Mouse (Mus musculus) adrenal gland, postnatal 36 days (tissue): ENCODE measurements around the gene Scn2a. TPM values are rescaled to one million over a fixed set of nuclear protein-coding genes. Genes with fewer than 3 reads are reported as not detected.
"Not testable (repeated sequence)": the region's sequence is repeated elsewhere in the genome, so short reads cannot be mapped to it uniquely, and the experiment has no call there.

Experiments
- DNase-seq, 2 experiments: peaks; one replicate each; pipeline ENCODE4 v3.0.0; 2021; ENCODE audit warnings: mixed read lengths in 1 of 2
- total RNA-seq, 2 experiments: library from RNA; stranded (reverse); gene quantifications; 2 replicates each; pipeline ENCODE4 v1.2.3; 2021

Gene Scn2a
- total RNA-seq, 2 experiments from 2014 or later, result 0.66 to 1.1 TPM

GRCm38 (mm10) chr2:65695061-65695460 is 74.5 kb downstream of the Scn2a start:
- no peak for DNase-seq

- DNase-seq, result no peak
Measured at GRCm38 (mm10) chr2:65700246-65700645, 79.7 kb downstream of the Scn2a start.

GRCm38 (mm10) chr2:65701175-65701574 is 80.6 kb downstream of the Scn2a start:
- no peak for DNase-seq

- DNase-seq, result no peak
Measured at GRCm38 (mm10) chr2:65722219-65722800, 101.7 kb downstream of the Scn2a start.

- DNase-seq, result no peak
Measured at GRCm38 (mm10) chr2:65745400-65745799, 124.8 kb downstream of the Scn2a start.

- DNase-seq, result no peak
Measured at GRCm38 (mm10) chr2:65782442-65782841, 161.9 kb downstream of the Scn2a start.

GRCm38 (mm10) chr2:65783392-65783791 is 162.8 kb downstream of the Scn2a start:
- no peak for DNase-seq

GRCm38 (mm10) chr2:65792516-65792915 is 171.9 kb downstream of the Scn2a start:
- DNase-seq, result no peak

GRCm38 (mm10) chr2:65793593-65793992 is 173.0 kb downstream of the Scn2a start:
- DNase-seq, result no peak

GRCm38 (mm10) chr2:65801054-65801709 is 180.6 kb downstream of the Scn2a start:
- no peak for DNase-seq

- no peak for DNase-seq
Measured at GRCm38 (mm10) chr2:65806556-65806955, 186.0 kb downstream of the Scn2a start.

GRCm38 (mm10) chr2:65811203-65811602 is 190.6 kb downstream of the Scn2a start:
- not testable (repeated sequence) for DNase-seq

Other genes starting within 250 kb of the Scn2a start
- gene Scn3a, start 53.1 kb upstream of the Scn2a start, total RNA-seq, result 1 to 10 TPM; 2.8 to 3.2 TPM
- gene Csrnp3, start 225.0 kb downstream of the Scn2a start, total RNA-seq, result under 1 TPM; 0.33 to 0.69 TPM